Mouse (Mus musculus) megakaryocyte progenitor cell, adult 5-6 weeks (primary cell): ENCODE measurements around the gene Olfr211. TPM values are rescaled to one million over a fixed set of nuclear protein-coding genes. Genes with fewer than 3 reads are reported as not detected.

Experiments
- total RNA-seq, 2 experiments: library from RNA; stranded (forward) in 1 of 2; stranded (reverse) in 1 of 2; fragments of 157-497, 149-512 nt in 1 of 2; fragments of 200-1000 nt in 1 of 2; gene quantifications; 2 replicates each; pipeline versions ENCODE4 v1.2.3 to v1.2.4; 2015 to 2017

The Olfr211 gene
- total RNA-seq, 2 experiments from 2014 or later = not detected

Other genes with a start within 250 kb of the Olfr211 start
- gene Zfand4, start 224.9 kb upstream of the Olfr211 start, total RNA-seq (2015) = 31.0 and 32.1 TPM in 2 replicates
- 25.1 and 29.3 TPM in 2 replicates for gene Zfand4, start 224.9 kb upstream of the Olfr211 start, total RNA-seq (2017)
- gene March8, start 151.1 kb upstream of the Olfr211 start, total RNA-seq (2015) = 11.1 and 15.6 TPM in 2 replicates
- gene March8, start 151.1 kb upstream of the Olfr211 start, total RNA-seq (2017) = 18.1 and 29.2 TPM in 2 replicates
- 8.1 and 9.5 TPM in 2 replicates for gene Alox5, start 27.9 kb upstream of the Olfr211 start, total RNA-seq (2015)
- gene Alox5, start 27.9 kb upstream of the Olfr211 start, total RNA-seq (2017) = 5.9 and 12.3 TPM in 2 replicates
- gene Olfr212, start 17.4 kb downstream of the Olfr211 start, total RNA-seq (2015) = 0.07 and 0.20 TPM in 2 replicates
- gene Olfr212, start 17.4 kb downstream of the Olfr211 start, total RNA-seq (2017) = not detected in 2 replicates
- gene Olfr213, start 49.4 kb downstream of the Olfr211 start, total RNA-seq (2015) = not detected in 2 replicates
- gene Olfr213, start 49.4 kb downstream of the Olfr211 start, total RNA-seq (2017) = not detected in 2 replicates
- 0.67 and 0.98 TPM in 2 replicates for gene Gm5580, start 62.0 kb downstream of the Olfr211 start, total RNA-seq (2015)
- 0.29 and 0.30 TPM in 2 replicates for gene Gm5580, start 62.0 kb downstream of the Olfr211 start, total RNA-seq (2017)
- gene Olfr214, start 65.1 kb downstream of the Olfr211 start, total RNA-seq (2015) = not detected in 2 replicates
- not detected in 2 replicates for gene Olfr214, start 65.1 kb downstream of the Olfr211 start, total RNA-seq (2017)
- not detected in 2 replicates for gene Olfr215, start 95.1 kb downstream of the Olfr211 start, total RNA-seq (2015)
- not detected in 2 replicates for gene Olfr215, start 95.1 kb downstream of the Olfr211 start, total RNA-seq (2017)
- 129 and 134 TPM in 2 replicates for gene Zfp422, start 139.9 kb downstream of the Olfr211 start, total RNA-seq (2015)
- gene Zfp422, start 139.9 kb downstream of the Olfr211 start, total RNA-seq (2017) = 58.4 and 63.3 TPM in 2 replicates
- 0.44 TPM in 1 of 2 replicates, not detected in the other for gene Depp1, start 161.5 kb downstream of the Olfr211 start, total RNA-seq (2015)
- 0.08 TPM in 1 of 2 replicates, not detected in the other for gene Depp1, start 161.5 kb downstream of the Olfr211 start, total RNA-seq (2017)
- 44.9 and 57.1 TPM in 2 replicates for gene Rassf4, start 184.9 kb downstream of the Olfr211 start, total RNA-seq (2015)
- gene Rassf4, start 184.9 kb downstream of the Olfr211 start, total RNA-seq (2017) = 35.8 and 40.9 TPM in 2 replicates
- 0.12 and 0.17 TPM in 2 replicates for gene Tmem72, start 227.8 kb downstream of the Olfr211 start, total RNA-seq (2015)
- gene Tmem72, start 227.8 kb downstream of the Olfr211 start, total RNA-seq (2017) = under 0.01 and 0.03 TPM in 2 replicates